Mouse (Mus musculus): Measurements from ENCODE around the gene Gm3047. TPM values are rescaled to one million over a fixed set of nuclear protein-coding genes. Genes with fewer than 3 reads are reported as not detected.

The Gm3047 gene
- not detected in 2 replicates for polyA plus RNA-seq (2012; rRNA removed)

DNA sequence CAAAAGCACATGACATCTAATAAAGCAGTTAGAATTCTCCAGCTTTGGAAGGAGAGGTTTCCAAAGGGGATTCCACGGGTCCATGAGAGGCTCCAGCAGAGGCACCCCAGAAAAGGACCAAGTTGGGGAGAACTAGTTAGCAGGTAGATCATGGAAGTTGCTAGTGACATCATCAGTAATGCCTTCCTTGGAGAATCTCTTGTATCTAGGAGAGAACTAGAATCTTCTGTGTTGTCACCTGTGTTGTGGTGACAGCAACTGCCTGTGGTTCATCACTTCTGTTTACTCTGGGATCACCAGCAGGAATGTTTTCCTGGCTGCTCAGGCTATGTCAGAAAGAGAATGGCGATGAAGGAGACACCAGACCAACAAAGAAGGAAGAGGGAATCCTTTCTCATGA is at the start of gene Gm3047:
Gm3047 (plus strand) TSS at position 301 of the 400 bp plus-strand sequence.

Other genes with a start within 250 kb of the Gm3047 start
- gene Gm3149, start 238.1 kb upstream of the Gm3047 start, polyA plus RNA-seq (2012; rRNA removed) = not detected in 2 replicates
- gene 2610042L04Rik, start 220.6 kb upstream of the Gm3047 start, polyA plus RNA-seq (2012; rRNA removed) = not detected in 2 replicates
- gene Gm3159, start 157.9 kb upstream of the Gm3047 start, polyA plus RNA-seq (2012; rRNA removed) = not detected in 2 replicates
- not detected in 2 replicates for gene Gm3164, start 140.0 kb upstream of the Gm3047 start, polyA plus RNA-seq (2012; rRNA removed)
- not detected in 2 replicates for gene Gm3173, start 124.4 kb upstream of the Gm3047 start, polyA plus RNA-seq (2012; rRNA removed)
- not detected in 2 replicates for gene Gm3182, start 73.7 kb upstream of the Gm3047 start, polyA plus RNA-seq (2012; rRNA removed)
- gene Gm8159, start 76.9 kb downstream of the Gm3047 start, polyA plus RNA-seq (2012; rRNA removed) = not detected in 2 replicates
- not detected in 2 replicates for gene Gm3239, start 108.8 kb downstream of the Gm3047 start, polyA plus RNA-seq (2012; rRNA removed)
- not detected in 2 replicates for gene Gm7876, start 153.8 kb downstream of the Gm3047 start, polyA plus RNA-seq (2012; rRNA removed)
- not detected in 2 replicates for gene Gm3252, start 171.4 kb downstream of the Gm3047 start, polyA plus RNA-seq (2012; rRNA removed)
- not detected in 2 replicates for gene Gm9602, start 220.9 kb downstream of the Gm3047 start, polyA plus RNA-seq (2012; rRNA removed)

Data from liver, embryonic 18 days (tissue).